Mouse (Mus musculus) olfactory bulb, adult 2 months (tissue): ENCODE data around the gene Adora3.

ENCODE experiments used
- CTCF ChIP-seq: fragments of 200-500 bp; IDR thresholded peaks from 2 replicates; pipeline ENCODE4 v1.5.1; 2012; ENCODE audit warnings: low read depth, mild to moderate bottlenecking, low read length, moderate library complexity; ENCODE audit not compliant: insufficient read depth
- POLR2A ChIP-seq: fragments of 200-500 bp; IDR thresholded peaks from 2 replicates; pipeline ENCODE4 v1.6.1; 2012; ENCODE audit warnings: mild to moderate bottlenecking, low read depth, low read length, moderate library complexity; ENCODE audit not compliant: insufficient read depth

DNA sequence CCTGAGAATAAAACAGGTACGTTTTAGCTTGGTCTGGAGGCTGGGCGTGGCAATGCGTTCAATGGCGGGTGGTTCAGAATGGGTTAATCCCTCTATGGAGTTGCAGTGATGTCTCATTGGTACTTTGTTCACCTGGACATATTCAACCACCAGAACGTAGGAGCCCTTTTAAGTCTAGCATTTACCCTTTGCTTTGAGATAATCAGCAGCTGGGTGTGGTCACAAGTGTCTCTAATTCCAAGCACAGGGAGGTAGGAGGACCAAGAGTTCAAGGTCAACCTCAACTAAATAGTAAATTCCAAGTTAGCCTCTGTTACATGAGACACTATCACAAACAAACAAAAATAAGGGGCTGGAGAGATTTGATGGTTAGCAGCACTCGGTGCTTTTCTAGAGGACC lies 58.1 kb downstream of the Adora3 start:
- TF ChIP-seq POLR2A (no peak), CTCF (no peak)
